Mouse (Mus musculus) left cerebral cortex, postnatal 25 days (tissue): ENCODE measurements at regions not wholly inside any gene's neighbourhood (a gene's known extent, or its start where the extent isn't known, plus 50 kb on each side); places are given as distances from the start of the nearest gene placed in this dataset.
"Not testable (repeated sequence)": the region's sequence is repeated elsewhere in the genome, so short reads cannot be mapped to it uniquely, and the experiment has no call there.

ENCODE experiments used
- DNase-seq, 2 experiments: peaks; one replicate each; pipeline ENCODE4 v3.0.0; 2022; ENCODE audit warnings: low spot score in 2 of 2, mixed read lengths in 1 of 2
- intact Hi-C: fragments of 180-260 bp; cut with DNase I; formaldehyde crosslinking; loops from one replicate; pipeline ENCODE4 v1.15.1; 2025

DNA sequence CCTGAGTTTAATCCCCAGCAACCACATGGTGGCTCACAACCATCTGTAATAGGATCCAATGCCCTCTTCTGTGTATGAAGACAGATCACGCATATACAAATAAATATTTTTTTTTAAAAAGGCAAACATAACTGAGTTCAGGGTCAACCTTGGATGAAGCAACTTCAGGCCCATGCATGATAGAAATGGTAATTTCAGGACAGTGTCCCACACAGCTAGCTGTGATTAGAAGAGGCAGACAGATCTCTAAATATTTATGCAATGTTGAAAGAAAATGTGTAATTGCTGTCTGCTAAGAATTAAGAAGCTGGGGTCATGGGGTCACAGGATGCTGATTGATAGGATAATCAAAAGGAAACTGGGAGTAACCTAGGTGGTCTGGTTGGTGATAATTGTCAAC, 203.5 kb downstream of the AI429214 start:
- intact Hi-C loops: no loop called here
- DNase-seq: no peak

- intact Hi-C loops: no loop called here
- peak; percentile 8 to 35 for DNase-seq
Measured at GRCm38 (mm10) chr8:37215894-37216293, 222.5 kb downstream of the AI429214 start.

DNA sequence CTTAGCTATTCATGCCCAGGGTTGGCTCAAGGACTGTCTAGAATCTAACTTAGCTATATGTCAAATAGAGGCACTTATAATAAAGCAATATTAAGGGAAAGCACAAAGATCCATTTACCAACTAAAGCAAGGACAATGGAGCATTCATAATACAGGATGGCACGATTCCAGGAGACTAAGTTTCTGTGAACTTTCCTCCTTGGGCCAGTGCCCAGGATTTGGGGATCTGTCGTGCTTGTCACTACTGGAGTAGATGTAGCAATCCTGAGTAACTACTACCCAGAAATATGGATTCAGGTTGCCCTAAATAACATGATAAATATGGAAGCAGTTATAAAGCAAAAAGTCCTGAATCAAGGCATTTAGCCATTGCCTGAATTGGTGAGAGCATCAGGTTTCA, 233.7 kb downstream of the AI429214 start:
- intact Hi-C loops: no loop called here
- no peak for DNase-seq

GRCm38 (mm10) chr8:37237306-37237705, 243.9 kb downstream of the AI429214 start:
- DNase-seq: no peak
- intact Hi-C loops: no loop called here

GRCm38 (mm10) chr8:37239354-37239753, 245.9 kb downstream of the AI429214 start:
- intact Hi-C loops: no loop called here
- peak; percentile 5 to 20 for DNase-seq

DNA sequence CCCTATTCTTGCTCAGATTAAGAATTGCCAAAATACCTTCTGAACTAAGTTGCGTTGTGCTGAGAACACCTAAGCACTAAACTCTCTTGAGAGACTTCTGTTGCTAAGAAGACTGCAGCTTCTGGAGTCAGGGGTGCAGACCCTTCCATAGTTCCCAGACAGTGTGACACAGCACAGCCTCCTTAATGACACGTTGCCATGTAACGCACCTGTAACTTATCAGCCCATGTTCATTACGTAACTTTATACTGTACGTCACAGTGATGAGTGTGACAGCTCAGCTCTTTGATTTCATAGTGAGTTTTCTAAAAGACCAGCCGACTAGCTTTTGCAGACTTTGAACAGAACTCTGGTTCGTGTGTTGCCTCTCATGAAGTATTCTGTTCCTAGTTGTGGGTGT, 257.8 kb downstream of the AI429214 start:
- intact Hi-C loops, DNase-seq: not testable (repeated sequence)

GRCm38 (mm10) chr8:37291069-37291850, 297.9 kb downstream of the AI429214 start:
- intact Hi-C loops: no loop called here

More at GRCm38 (mm10) chr8:37291069-37291850, 297.9 kb downstream of the AI429214 start:
- peak in 1 of 2 experiments; percentile 38 for DNase-seq
